Mouse (Mus musculus): Measurements from ENCODE around the gene Dpy19l1. TPM values are rescaled to one million over a fixed set of nuclear protein-coding genes. Genes with fewer than 3 reads are reported as not detected.

The Dpy19l1 gene
- polyA plus RNA-seq, 1 experiment from 2014 or later = 16.4 TPM

DNA sequence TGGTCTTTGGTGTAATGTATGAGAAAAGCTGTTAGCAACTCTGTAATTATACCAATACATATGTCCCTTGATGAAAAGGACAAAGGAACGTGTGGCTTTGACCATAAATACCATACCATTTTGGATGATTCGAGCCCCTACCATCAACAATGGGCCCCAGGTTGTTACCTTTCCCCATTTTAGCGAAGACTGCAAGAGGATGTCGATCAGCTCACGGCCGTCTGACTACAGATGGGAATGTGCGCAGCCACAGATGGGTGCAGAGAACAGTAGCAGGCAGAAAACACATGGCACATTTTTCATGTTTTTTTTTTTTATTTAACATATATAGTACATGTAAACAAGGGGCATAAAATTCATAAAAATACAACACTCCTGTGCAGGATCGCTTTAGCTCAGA lies 91.5 kb downstream of the Dpy19l1 start:
- H3K36me3 ChIP-seq = no peaks in the 10 kb centered on the region

GRCm38 (mm10) chr9:24410439-24410838 lies 92.5 kb downstream of the Dpy19l1 start:
- no peak for ATAC-seq (ENCODE audit: insufficient read depth, low FRiP score, low read depth)
- no peak overlapping the region for H3K9ac ChIP-seq
- H3K36me3 ChIP-seq = no peaks in the 10 kb centered on the region
- H3K27ac ChIP-seq = no peak overlapping the region
- no peak overlapping the region for H3K4me3 ChIP-seq (replicated peaks)
- whole genome bisulfite sequencing = 77% methylated on average over 1 of the region's 1 CpGs
- no peaks in the 10 kb centered on the region for H3K27me3 ChIP-seq (replicated peaks)
- no peaks in the 10 kb centered on the region for H3K4me1 ChIP-seq
- no peak overlapping the region for H3K4me2 ChIP-seq
- H3K9me3 ChIP-seq = no peaks in the 10 kb centered on the region

More for the DNA sequence above, 91.5 kb downstream of the Dpy19l1 start:
- no peaks in the 10 kb centered on the region for H3K4me1 ChIP-seq
- no peak for ATAC-seq (ENCODE audit: insufficient read depth, low FRiP score, low read depth)
- no peaks in the 10 kb centered on the region for H3K27me3 ChIP-seq (replicated peaks)
- no peak overlapping the region for H3K4me2 ChIP-seq
- H3K9me3 ChIP-seq = no peaks in the 10 kb centered on the region
- no peak overlapping the region for H3K9ac ChIP-seq
- 94% methylated on average over 8 of the region's 8 CpGs for WGBS
- no peak overlapping the region for H3K27ac ChIP-seq
- no peak overlapping the region for H3K4me3 ChIP-seq (replicated peaks)

- H3K4me3 ChIP-seq (replicated peaks) = no peak overlapping the region
- WGBS = 78% methylated on average over 3 of the region's 3 CpGs
- no peaks in the 10 kb centered on the region for H3K9me3 ChIP-seq
- no peak overlapping the region for H3K27ac ChIP-seq
- no peaks in the 10 kb centered on the region for H3K36me3 ChIP-seq
- no peak for ATAC-seq (ENCODE audit: insufficient read depth, low FRiP score, low read depth)
- no peaks in the 10 kb centered on the region for H3K27me3 ChIP-seq (replicated peaks)
- no peak overlapping the region for H3K9ac ChIP-seq
- H3K4me1 ChIP-seq = no peaks in the 10 kb centered on the region
- no peak overlapping the region for H3K4me2 ChIP-seq
These were observed 94.9 kb downstream of the Dpy19l1 start for GRCm38 (mm10) chr9:24407992-24408391.

- H3K9ac ChIP-seq = no peak overlapping the region
- ATAC-seq (ENCODE audit: insufficient read depth, low FRiP score, low read depth) = no peak
- 70% methylated on average over 3 of the region's 3 CpGs for WGBS
These were observed 108.8 kb downstream of the Dpy19l1 start for GRCm38 (mm10) chr9:24394146-24394545.

GRCm38 (mm10) chr9:24390807-24391370 lies 112.1 kb downstream of the Dpy19l1 start:
- ATAC-seq (ENCODE audit: insufficient read depth, low FRiP score, low read depth) = no peak
- no peak overlapping the region for H3K4me2 ChIP-seq
- H3K36me3 ChIP-seq = no peaks in the 10 kb centered on the region
- H3K27me3 ChIP-seq (replicated peaks) = no peaks in the 10 kb centered on the region
- H3K4me1 ChIP-seq = no peaks in the 10 kb centered on the region
- no peak overlapping the region for H3K27ac ChIP-seq
- H3K9me3 ChIP-seq = no peaks in the 10 kb centered on the region
- no peak overlapping the region for H3K9ac ChIP-seq
- WGBS = 87% methylated on average over 8 of the region's 8 CpGs
- no peak overlapping the region for H3K4me3 ChIP-seq (replicated peaks)

More at GRCm38 (mm10) chr9:24394146-24394545, 108.8 kb downstream of the Dpy19l1 start:
- Histone ChIP-seq H3K27ac (no peak overlapping the region), H3K4me3 (replicated peaks) (no peak overlapping the region), H3K4me1 (no peaks in the 10 kb centered on the region), H3K4me2 (no peak overlapping the region), H3K27me3 (replicated peaks) (no peaks in the 10 kb centered on the region), H3K36me3 (no peaks in the 10 kb centered on the region), H3K9me3 (no peaks in the 10 kb centered on the region)

DNA sequence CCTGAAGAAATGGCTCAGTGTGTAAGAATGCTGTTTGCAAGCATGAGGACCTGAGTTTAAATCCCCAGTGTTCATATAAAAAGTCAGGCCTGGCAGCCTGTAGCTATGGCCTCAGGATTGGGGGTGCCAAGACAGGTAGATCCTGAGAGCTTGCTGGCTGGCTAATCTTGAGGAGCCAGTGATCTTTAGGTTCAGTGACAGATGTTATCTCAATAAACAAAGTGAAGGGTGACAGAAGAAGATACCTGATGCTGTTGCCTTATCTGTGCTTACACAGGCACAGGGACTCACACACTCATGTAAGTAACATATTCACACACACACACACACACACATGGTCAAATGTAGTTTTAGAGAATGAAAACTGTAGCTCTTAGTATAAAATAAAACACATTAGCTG lies 115.7 kb downstream of the Dpy19l1 start:
- no peak overlapping the region for H3K4me3 ChIP-seq (replicated peaks)
- no peak overlapping the region for H3K27ac ChIP-seq
- H3K9ac ChIP-seq = no peak overlapping the region
- no peaks in the 10 kb centered on the region for H3K27me3 ChIP-seq (replicated peaks)
- no peaks in the 10 kb centered on the region for H3K36me3 ChIP-seq
- H3K4me1 ChIP-seq = no peaks in the 10 kb centered on the region
- H3K9me3 ChIP-seq = no peaks in the 10 kb centered on the region
- no peak for ATAC-seq (ENCODE audit: insufficient read depth, low FRiP score, low read depth)
- H3K4me2 ChIP-seq = no peak overlapping the region

GRCm38 (mm10) chr9:24379321-24379720 lies 123.6 kb downstream of the Dpy19l1 start:
- ATAC-seq (ENCODE audit: insufficient read depth, low FRiP score, low read depth) = no peak
- no peak overlapping the region for H3K9ac ChIP-seq
- no peak overlapping the region for H3K27ac ChIP-seq
- 67% methylated on average over 3 of the region's 3 CpGs for WGBS
- H3K4me1 ChIP-seq = no peaks in the 10 kb centered on the region
- H3K4me2 ChIP-seq = no peak overlapping the region
- H3K9me3 ChIP-seq = no peaks in the 10 kb centered on the region
- no peak overlapping the region for H3K4me3 ChIP-seq (replicated peaks)
- H3K36me3 ChIP-seq = no peaks in the 10 kb centered on the region
- H3K27me3 ChIP-seq (replicated peaks) = no peaks in the 10 kb centered on the region

- no peak for ATAC-seq (ENCODE audit: insufficient read depth, low FRiP score, low read depth)
- no peak overlapping the region for H3K9ac ChIP-seq
- no peaks in the 10 kb centered on the region for H3K4me1 ChIP-seq
- no peak overlapping the region for H3K4me3 ChIP-seq (replicated peaks)
- no peaks in the 10 kb centered on the region for H3K36me3 ChIP-seq
- no peak overlapping the region for H3K27ac ChIP-seq
- WGBS = 74% methylated on average over 2 of the region's 2 CpGs
- no peaks in the 10 kb centered on the region for H3K27me3 ChIP-seq (replicated peaks)
- no peaks in the 10 kb centered on the region for H3K9me3 ChIP-seq
- H3K4me2 ChIP-seq = no peak overlapping the region
These were observed 124.1 kb downstream of the Dpy19l1 start for GRCm38 (mm10) chr9:24378848-24379247.

Other genes with a start within 250 kb of the Dpy19l1 start
- not detected in 2 replicates for gene Cypt4, start 122.1 kb upstream of the Dpy19l1 start, polyA plus RNA-seq (2015; fragmentation: Nextera tagmentation; extraction: Ambion mirVana)
- gene Dpy19l2, start 193.2 kb upstream of the Dpy19l1 start, polyA plus RNA-seq (2015; fragmentation: Nextera tagmentation; extraction: Ambion mirVana) = not detected in 2 replicates

Measured in stomach, embryonic 15.5 days (tissue).